Mouse (Mus musculus) intestine, embryonic 15.5 days (tissue): ENCODE measurements around the gene Cdkn1b. TPM values are rescaled to one million over a fixed set of nuclear protein-coding genes. Genes with fewer than 3 reads are reported as not detected.

Source experiments
- ATAC-seq: fragments of 200-750 bp; cut with Nextera tagmentation; 2 replicates; pipeline ENCODE4 v1.8.0; 2017; ENCODE audit warnings: moderate TSS enrichment, moderate library complexity
- H3K27ac ChIP-seq: fragments of 300-500 bp; sonication (generic); 2 replicates; pipeline ENCODE4 v1.5.1; 2015; ENCODE audit warnings: mild to moderate bottlenecking, inconsistent platforms
- H3K27me3 ChIP-seq: fragments of 300-500 bp; sonication (generic); replicated peaks from 2 replicates; pipeline ENCODE4 v1.6.1; 2015; ENCODE audit warnings: inconsistent platforms
- H3K36me3 ChIP-seq: fragments of 300-500 bp; sonication (generic); 2 replicates; pipeline ENCODE4 v1.6.1; 2015; ENCODE audit warnings: inconsistent platforms
- H3K4me1 ChIP-seq: fragments of 300-500 bp; sonication (generic); replicated peaks from 2 replicates; pipeline ENCODE4 v1.6.1; 2015; ENCODE audit warnings: inconsistent platforms
- H3K4me2 ChIP-seq: fragments of 300-500 bp; sonication (generic); replicated peaks from 2 replicates; pipeline ENCODE4 v1.6.1; 2015; ENCODE audit warnings: mild to moderate bottlenecking, inconsistent platforms
- H3K4me3 ChIP-seq: fragments of 300-500 bp; sonication (generic); replicated peaks from 2 replicates; pipeline ENCODE4 v1.5.1; 2015; ENCODE audit warnings: inconsistent platforms
- H3K9ac ChIP-seq: fragments of 300-500 bp; sonication (generic); 2 replicates; pipeline ENCODE4 v1.6.1; 2015; ENCODE audit warnings: inconsistent platforms
- H3K9me3 ChIP-seq: fragments of 300-500 bp; sonication (generic); 2 replicates; pipeline ENCODE4 v1.6.1; 2016; ENCODE audit warnings: inconsistent platforms
- WGBS: fragments of 180-500 bp; shearing (Covaris S2); methylation state at CpG from one replicate; pipeline ENCODE4 v1.1.7; 2015; 5-methylcytosine and 5-hydroxymethylcytosine counted together
- polyA plus RNA-seq: library from polyadenylated mRNA; unstranded; fragments of >200 nt; fragmentation: Nextera tagmentation; extraction: Ambion mirVana; gene quantifications from 2 replicates; pipeline ENCODE4 v1.2.1, GENCODE M21; 2015

The Cdkn1b gene
- polyA plus RNA-seq, 1 experiment from 2014 or later = 15.9 TPM

GRCm38 (mm10) chr6:134943759-134944407 is 23.7 kb downstream of the Cdkn1b start:
- Histone ChIP-seq H3K36me3 (peaks cover 3% of the 10 kb centered on the region; the same call in 1 of the 2 replicates), H3K27ac (no peak overlapping the region), H3K4me3 (no peak overlapping the region), H3K27me3 (no peaks in the 10 kb centered on the region), H3K4me2 (no peak overlapping the region), H3K9me3 (no peaks in the 10 kb centered on the region), H3K9ac (no peak overlapping the region), H3K4me1 (no peaks in the 10 kb centered on the region)
- 78% methylated on average over 13 of the region's 13 CpGs for WGBS
- no peak for ATAC-seq

GRCm38 (mm10) chr6:134946054-134946453 is 25.9 kb downstream of the Cdkn1b start:
- Histone ChIP-seq H3K36me3 (peaks cover 3% of the 10 kb centered on the region; the same call in 1 of the 2 replicates), H3K27ac (no peak overlapping the region), H3K4me3 (no peak overlapping the region), H3K4me1 (no peaks in the 10 kb centered on the region), H3K9ac (no peak overlapping the region), H3K4me2 (no peak overlapping the region), H3K27me3 (no peaks in the 10 kb centered on the region), H3K9me3 (no peaks in the 10 kb centered on the region)
- WGBS = 71% methylated on average over 6 of the region's 6 CpGs
- no peak for ATAC-seq

GRCm38 (mm10) chr6:134946858-134947257 is 26.7 kb downstream of the Cdkn1b start:
- WGBS = 85% methylated on average over 9 of the region's 9 CpGs
- Histone ChIP-seq H3K36me3 (peaks cover 4% of the 10 kb centered on the region; the same call in 1 of the 2 replicates), H3K27me3 (no peaks in the 10 kb centered on the region), H3K4me2 (no peak overlapping the region), H3K9ac (no peak overlapping the region), H3K27ac (no peak overlapping the region), H3K4me3 (no peak overlapping the region), H3K9me3 (no peaks in the 10 kb centered on the region), H3K4me1 (no peaks in the 10 kb centered on the region)
- no peak for ATAC-seq

GRCm38 (mm10) chr6:134947311-134948087 is 27.3 kb downstream of the Cdkn1b start:
- H3K27ac ChIP-seq = no peak overlapping the region
- peaks cover 4% of the 10 kb centered on the region; the same call in 1 of the 2 replicates for H3K36me3 ChIP-seq
- no peak overlapping the region for H3K4me2 ChIP-seq
- peak; percentile 36; the same call in 1 of the 2 replicates for ATAC-seq
- no peaks in the 10 kb centered on the region for H3K27me3 ChIP-seq
- H3K9me3 ChIP-seq = no peaks in the 10 kb centered on the region
- WGBS = 49% methylated on average over 13 of the region's 13 CpGs
- H3K4me1 ChIP-seq = no peaks in the 10 kb centered on the region
- H3K9ac ChIP-seq = no peak overlapping the region
- H3K4me3 ChIP-seq = no peak overlapping the region

GRCm38 (mm10) chr6:134948522-134949061 is 28.4 kb downstream of the Cdkn1b start:
- Histone ChIP-seq H3K36me3 (peaks cover 4% of the 10 kb centered on the region; the same call in 1 of the 2 replicates), H3K27me3 (no peaks in the 10 kb centered on the region), H3K9me3 (no peaks in the 10 kb centered on the region), H3K27ac (no peak overlapping the region), H3K4me3 (no peak overlapping the region), H3K4me1 (no peaks in the 10 kb centered on the region), H3K4me2 (no peak overlapping the region), H3K9ac (no peak overlapping the region)
- ATAC-seq = no peak
- 76% methylated on average over 11 of the region's 11 CpGs for WGBS

- Histone ChIP-seq H3K9ac (no peak overlapping the region), H3K36me3 (peaks cover 4% of the 10 kb centered on the region; the same call in 1 of the 2 replicates), H3K27me3 (no peaks in the 10 kb centered on the region), H3K4me1 (no peaks in the 10 kb centered on the region), H3K27ac (no peak overlapping the region), H3K9me3 (no peaks in the 10 kb centered on the region), H3K4me2 (no peak overlapping the region), H3K4me3 (no peak overlapping the region)
- 91% methylated on average over 3 of the region's 3 CpGs for WGBS
- ATAC-seq = no peak
These were observed 29.0 kb downstream of the Cdkn1b start for GRCm38 (mm10) chr6:134949241-134949640.

- no peak overlapping the region for H3K4me2 ChIP-seq
- no peak overlapping the region for H3K9ac ChIP-seq
- no peak overlapping the region for H3K4me3 ChIP-seq
- no peaks in the 10 kb centered on the region for H3K9me3 ChIP-seq
- H3K27me3 ChIP-seq = no peaks in the 10 kb centered on the region
- ATAC-seq = no peak
- H3K4me1 ChIP-seq = no peaks in the 10 kb centered on the region
- peaks cover 4% of the 10 kb centered on the region; the same call in 1 of the 2 replicates for H3K36me3 ChIP-seq
- 83% methylated on average over 5 of the region's 5 CpGs for WGBS
- no peak overlapping the region for H3K27ac ChIP-seq
These were observed 31.2 kb downstream of the Cdkn1b start for GRCm38 (mm10) chr6:134951364-134951763.

GRCm38 (mm10) chr6:134953976-134954375 is 33.8 kb downstream of the Cdkn1b start:
- Histone ChIP-seq H3K9ac (no peak overlapping the region), H3K36me3 (peaks cover 4% of the 10 kb centered on the region; the same call in 1 of the 2 replicates), H3K9me3 (no peaks in the 10 kb centered on the region), H3K4me3 (no peak overlapping the region), H3K4me2 (no peak overlapping the region), H3K27ac (no peak overlapping the region), H3K4me1 (no peaks in the 10 kb centered on the region), H3K27me3 (no peaks in the 10 kb centered on the region)
- no peak for ATAC-seq
- WGBS = 72% methylated on average over 11 of the region's 11 CpGs

- Histone ChIP-seq H3K36me3 (peaks cover 4% of the 10 kb centered on the region; the same call in 1 of the 2 replicates), H3K4me2 (no peak overlapping the region), H3K27me3 (no peaks in the 10 kb centered on the region), H3K4me3 (no peak overlapping the region), H3K4me1 (no peaks in the 10 kb centered on the region), H3K9me3 (no peaks in the 10 kb centered on the region), H3K9ac (no peak overlapping the region), H3K27ac (no peak overlapping the region)
- whole genome bisulfite sequencing = 89% methylated on average over 4 of the region's 4 CpGs
- no peak for ATAC-seq
These were observed 36.2 kb downstream of the Cdkn1b start for GRCm38 (mm10) chr6:134956388-134956787.

- H3K4me3 ChIP-seq = no peak overlapping the region
- no peak overlapping the region for H3K4me2 ChIP-seq
- H3K27ac ChIP-seq = no peak overlapping the region
- H3K36me3 ChIP-seq = no peaks in the 10 kb centered on the region
- H3K4me1 ChIP-seq = no peaks in the 10 kb centered on the region
- 71% methylated on average over 5 of the region's 5 CpGs for WGBS
- no peak overlapping the region for H3K9ac ChIP-seq
- H3K9me3 ChIP-seq = no peaks in the 10 kb centered on the region
- ATAC-seq = no peak
- no peaks in the 10 kb centered on the region for H3K27me3 ChIP-seq
These were observed 41.1 kb downstream of the Cdkn1b start for GRCm38 (mm10) chr6:134961286-134961685.

GRCm38 (mm10) chr6:134961858-134962517 is 41.8 kb downstream of the Cdkn1b start:
- Histone ChIP-seq H3K27me3 (no peaks in the 10 kb centered on the region), H3K9ac (no peak overlapping the region), H3K4me3 (no peak overlapping the region), H3K36me3 (no peaks in the 10 kb centered on the region), H3K9me3 (no peaks in the 10 kb centered on the region), H3K4me1 (no peaks in the 10 kb centered on the region), H3K4me2 (no peak overlapping the region), H3K27ac (no peak overlapping the region)
- ATAC-seq = no peak
- WGBS = 42% methylated on average over 9 of the region's 9 CpGs

GRCm38 (mm10) chr6:134962518-134962893 is 42.3 kb downstream of the Cdkn1b start:
- Histone ChIP-seq H3K9me3 (no peaks in the 10 kb centered on the region), H3K27me3 (no peaks in the 10 kb centered on the region), H3K36me3 (no peaks in the 10 kb centered on the region), H3K9ac (no peak overlapping the region), H3K4me1 (no peaks in the 10 kb centered on the region), H3K27ac (no peak overlapping the region), H3K4me2 (no peak overlapping the region), H3K4me3 (no peak overlapping the region)
- no peak for ATAC-seq
- 74% methylated on average over 5 of the region's 5 CpGs for WGBS
